In the genomic region with DNA sequence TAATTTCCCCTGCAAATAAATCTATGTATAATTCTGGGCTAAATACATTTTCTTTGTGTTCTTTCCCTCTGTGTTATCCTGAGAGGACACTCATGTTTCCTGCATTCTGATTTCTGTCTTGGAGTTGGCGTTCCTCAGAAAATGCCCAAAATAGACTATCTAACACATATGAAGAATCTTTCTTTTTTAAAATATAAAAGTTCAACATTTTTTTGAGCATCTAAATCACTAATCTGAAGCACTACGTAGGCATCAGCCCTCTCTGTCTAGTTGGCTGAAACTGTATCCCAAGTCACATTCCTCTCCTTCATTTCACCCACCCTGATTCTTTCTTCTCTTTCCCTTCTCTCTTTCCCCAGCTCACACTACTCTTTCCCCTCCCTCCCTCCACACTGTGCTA, we compare ENCODE assay signal across 27 mouse cellular contexts.
"Had no signal": no experiment of that assay in that cellular context is flagged by ENCODE, and none has a peak within 500 bp of the region (broad histone marks: within the 10 kb centered on the region; RNA-seq: fewer than 3 reads in every experiment).

No protein-coding gene starts in this region.

- H3K4me3 ChIP-seq: limb, embryonic 10.5 days; limb, embryonic 12.5 days; limb, embryonic 13.5 days; limb, embryonic 15.5 days; liver, embryonic 12.5 days; liver, embryonic 13.5 days; liver, embryonic 15.5 days; lung, embryonic 15.5 days; megakaryocyte, embryonic 14.5 days; midbrain, embryonic 10.5 days; midbrain, embryonic 12.5 days; midbrain, embryonic 13.5 days; midbrain, embryonic 15.5 days; myocyte had no signal

- H3K27ac ChIP-seq: limb, embryonic 10.5 days; limb, embryonic 12.5 days; limb, embryonic 13.5 days; limb, embryonic 15.5 days; liver, embryonic 12.5 days; liver, embryonic 13.5 days; liver, embryonic 14.5 days; liver, embryonic 15.5 days; lung, embryonic 15.5 days; macrophage; midbrain, embryonic 10.5 days; midbrain, embryonic 12.5 days; midbrain, embryonic 13.5 days; midbrain, embryonic 15.5 days had no signal

- H3K27me3 ChIP-seq: limb, embryonic 13.5 days; limb, embryonic 15.5 days; liver, embryonic 12.5 days; liver, embryonic 13.5 days; liver, embryonic 15.5 days; lung, embryonic 15.5 days; megakaryocyte, embryonic 14.5 days; midbrain, embryonic 12.5 days; midbrain, embryonic 13.5 days; midbrain, embryonic 15.5 days had no signal

- H3K4me1 ChIP-seq: limb, embryonic 12.5 days; limb, embryonic 13.5 days; limb, embryonic 15.5 days; liver, embryonic 12.5 days; liver, embryonic 13.5 days; liver, embryonic 15.5 days; lung, embryonic 15.5 days; megakaryocyte, embryonic 14.5 days had no signal

- H3K36me3 ChIP-seq: limb, embryonic 10.5 days; limb, embryonic 12.5 days; limb, embryonic 13.5 days; limb, embryonic 15.5 days; liver, embryonic 12.5 days; liver, embryonic 13.5 days; liver, embryonic 15.5 days; lung, embryonic 15.5 days; midbrain, embryonic 10.5 days; midbrain, embryonic 12.5 days; midbrain, embryonic 13.5 days; midbrain, embryonic 15.5 days had no signal

- DNase-seq: left cerebral cortex, postnatal 4 days; liver; liver, embryonic 13.5 days; liver, postnatal 0 days; lung, adult 18-20 months; lung, adult 2 months; lung, embryonic 14.5 days; lung, postnatal 10 days; lung, postnatal 14 days; lung, postnatal 36 days; lung, postnatal 4 days; midbrain, embryonic 14.5 days had no signal
